Mouse (Mus musculus): ENCODE results near the gene Lama5. TPM values are rescaled to one million over a fixed set of nuclear protein-coding genes. Genes with fewer than 3 reads are reported as not detected.
A peak's percentile ranks its signal among the peaks of the same experiment; 100 is the strongest.
"Not testable (repeated sequence)": the region's sequence is repeated elsewhere in the genome, so short reads cannot be mapped to it uniquely, and the experiment has no call there.

Gene Lama5
- polyA plus RNA-seq, 1 experiment from 2014 or later, result 57.4 TPM

DNA sequence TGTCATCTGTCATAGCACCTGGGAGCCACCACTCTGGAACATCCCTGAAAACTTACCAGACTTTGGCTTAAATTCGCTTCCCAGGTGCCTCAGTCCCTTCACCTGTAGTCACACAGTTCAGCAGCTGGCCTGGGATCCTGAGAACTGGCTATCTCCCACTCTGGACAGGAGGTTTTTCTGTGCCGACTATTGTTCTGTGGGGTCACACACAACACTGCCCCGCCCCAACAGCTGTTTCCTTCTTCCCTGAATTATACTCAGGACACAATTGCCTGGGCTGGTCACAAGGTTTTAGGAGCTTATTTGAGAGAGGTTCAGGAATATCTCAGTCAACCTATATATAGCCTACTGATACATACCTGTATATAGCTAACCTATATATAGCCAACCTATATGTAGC lies 36.8 kb upstream of the Lama5 start:
- peak overlapping the region; percentile 22; the same call in 1 of the 2 replicates for H3K27ac ChIP-seq (ENCODE audit: low read length)
- peaks cover 37% of the 10 kb centered on the region for H3K36me3 ChIP-seq (ENCODE audit: insufficient read depth, low read length)
- 0 out of 2 replicates have a peak, but pooled peaks have one; percentile 16 for ATAC-seq (ENCODE audit: low FRiP score, low TSS enrichment)
- H3K4me3 ChIP-seq (ENCODE audit: low read length), result no peak overlapping the region
- H3K4me1 ChIP-seq (ENCODE audit: insufficient read depth, low read length), result peaks cover 8% of the 10 kb centered on the region
- H3K27me3 ChIP-seq (ENCODE audit: insufficient read depth, low read length), result no peaks in the 10 kb centered on the region
- WGBS, result 74% methylated on average over 3 of the region's 3 CpGs
- no peak overlapping the region for H3K4me2 ChIP-seq (replicated peaks; ENCODE audit: low read depth, low read length)
- no peak overlapping the region for H3K9ac ChIP-seq (replicated peaks; ENCODE audit: low read length)
- no peaks in the 10 kb centered on the region for H3K9me3 ChIP-seq (ENCODE audit: low read length)

DNA sequence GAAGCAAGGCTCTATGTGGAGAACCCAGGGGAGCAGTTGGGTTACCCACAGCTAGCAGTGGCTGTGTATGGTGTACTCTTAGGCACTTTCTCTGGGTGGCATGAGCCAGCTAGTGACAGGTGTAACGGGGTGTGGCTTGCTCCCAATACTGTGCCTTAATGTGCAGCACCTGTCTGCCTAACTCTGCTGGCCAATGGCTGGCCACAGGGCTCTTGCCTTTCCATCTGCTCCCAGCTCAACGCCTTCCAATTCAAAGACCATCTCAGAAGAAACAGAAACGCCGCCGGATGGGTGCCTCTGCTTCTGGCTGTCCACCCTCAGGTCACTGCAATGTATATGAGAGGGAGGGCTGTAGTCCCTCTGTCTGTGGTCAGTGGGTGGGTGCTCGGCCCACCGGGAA lies 36.2 kb upstream of the Lama5 start:
- H3K27me3 ChIP-seq (ENCODE audit: insufficient read depth, low read length), result no peaks in the 10 kb centered on the region
- no peak overlapping the region for H3K4me2 ChIP-seq (replicated peaks; ENCODE audit: low read depth, low read length)
- H3K36me3 ChIP-seq (ENCODE audit: insufficient read depth, low read length), result peaks cover 37% of the 10 kb centered on the region
- H3K4me1 ChIP-seq (ENCODE audit: insufficient read depth, low read length), result peaks cover 8% of the 10 kb centered on the region
- H3K9ac ChIP-seq (replicated peaks; ENCODE audit: low read length), result no peak overlapping the region
- no peak overlapping the region for H3K4me3 ChIP-seq (ENCODE audit: low read length)
- no peaks in the 10 kb centered on the region for H3K9me3 ChIP-seq (ENCODE audit: low read length)
- peak overlapping the region; percentile 19; the same call in 1 of the 2 replicates for H3K27ac ChIP-seq (ENCODE audit: low read length)
- no peak for ATAC-seq (ENCODE audit: low FRiP score, low TSS enrichment)
- WGBS, result 89% methylated on average over 7 of the region's 7 CpGs

DNA sequence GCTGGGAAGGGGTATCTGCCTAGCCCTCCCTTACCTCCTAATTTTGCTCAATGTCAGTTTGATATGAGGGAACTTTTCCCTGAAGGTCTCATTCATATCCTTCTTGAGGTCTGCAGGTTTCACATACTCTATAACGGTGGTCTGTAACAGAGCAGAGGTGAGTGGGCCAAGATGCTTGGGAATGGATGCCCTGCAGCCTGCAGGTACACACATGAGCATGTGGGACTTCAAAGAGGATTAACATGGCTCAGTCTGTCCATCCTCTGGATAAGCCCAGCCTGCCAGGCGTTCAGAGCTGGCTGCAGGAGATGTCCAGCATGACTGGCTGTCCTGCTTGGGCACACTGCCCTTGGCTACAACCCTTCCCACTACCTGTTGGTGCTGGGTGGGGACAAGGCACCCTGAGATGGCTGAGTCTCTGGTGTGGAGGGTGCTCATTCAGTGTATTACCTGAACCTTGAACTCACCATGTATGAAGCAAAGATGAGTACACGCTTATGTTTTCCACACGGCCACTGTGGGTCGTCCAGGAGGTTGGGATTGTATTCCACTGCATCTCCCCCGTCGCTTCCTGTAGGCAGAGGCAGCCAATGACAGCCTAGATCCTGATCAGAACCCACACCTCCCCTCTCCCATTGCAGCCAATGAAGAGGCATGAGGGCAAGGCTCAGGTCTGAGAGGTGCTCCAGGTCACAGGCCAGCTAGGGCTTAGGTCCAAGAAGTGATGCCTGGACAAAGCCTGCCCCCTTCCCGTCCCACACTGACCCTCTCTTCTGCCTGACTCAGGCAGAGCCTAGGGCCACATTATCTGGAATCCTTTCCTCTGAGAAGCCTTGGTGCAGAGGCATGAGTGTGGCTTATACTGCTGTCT lies 35.2 kb upstream of the Lama5 start:
- H3K4me2 ChIP-seq (replicated peaks; ENCODE audit: low read depth, low read length), result no peak overlapping the region

DNA sequence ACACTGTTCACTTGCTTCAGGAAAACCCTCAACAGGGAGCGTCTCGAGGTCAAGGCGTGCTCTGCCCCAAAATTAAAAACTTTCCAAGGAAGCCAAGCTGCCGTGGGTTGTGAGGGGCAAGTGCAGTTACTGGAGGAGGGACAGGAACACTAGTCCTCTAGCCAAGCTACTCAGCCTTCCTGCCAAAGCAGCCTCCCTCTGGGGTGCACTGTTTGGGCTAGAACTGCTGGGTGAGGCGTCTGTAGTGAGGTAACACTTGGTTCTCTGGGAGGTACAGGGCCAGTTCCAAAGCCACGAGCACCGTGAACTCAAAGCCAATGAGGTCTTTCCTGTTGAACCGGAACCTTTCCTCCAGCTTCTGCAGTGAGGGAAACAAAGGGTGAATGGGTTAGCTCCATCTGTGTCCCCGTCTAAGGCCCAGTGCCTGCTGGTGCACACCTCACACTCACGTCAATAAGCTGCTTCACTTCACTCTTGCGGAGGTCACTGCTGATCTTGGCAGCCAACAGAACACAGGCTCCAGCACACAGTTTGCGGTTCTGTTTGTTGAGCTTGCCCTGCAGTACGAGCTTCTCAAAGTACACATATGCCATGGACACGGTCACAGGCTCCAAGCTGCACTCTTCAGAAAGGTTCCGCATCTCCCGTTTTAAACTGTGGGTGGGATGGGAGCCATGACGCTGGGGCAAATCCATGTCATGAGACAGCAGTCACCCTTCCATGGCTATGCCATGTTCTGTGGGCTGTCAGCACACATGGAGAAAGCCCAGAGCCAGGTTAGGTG lies 34.4 kb upstream of the Lama5 start:
- not testable (repeated sequence) for H3K9ac ChIP-seq (replicated peaks; ENCODE audit: low read length); H3K4me3 ChIP-seq (ENCODE audit: low read length); ATAC-seq (ENCODE audit: low FRiP score, low TSS enrichment); H3K9me3 ChIP-seq (ENCODE audit: low read length); H3K27me3 ChIP-seq (ENCODE audit: insufficient read depth, low read length); H3K4me2 ChIP-seq (replicated peaks; ENCODE audit: low read depth, low read length); H3K27ac ChIP-seq (ENCODE audit: low read length)
- peaks cover 37% of the 10 kb centered on the region for H3K36me3 ChIP-seq (ENCODE audit: insufficient read depth, low read length)
- 69% methylated on average over 17 of the region's 17 CpGs for WGBS
- peaks cover 18% of the 10 kb centered on the region for H3K4me1 ChIP-seq (ENCODE audit: insufficient read depth, low read length)

More for the DNA sequence above, 35.2 kb upstream of the Lama5 start:
- no peak overlapping the region for H3K27ac ChIP-seq (ENCODE audit: low read length)
- H3K27me3 ChIP-seq (ENCODE audit: insufficient read depth, low read length), result no peaks in the 10 kb centered on the region
- no peak overlapping the region for H3K9ac ChIP-seq (replicated peaks; ENCODE audit: low read length)
- H3K4me3 ChIP-seq (ENCODE audit: low read length), result no peak overlapping the region
- peaks cover 16% of the 10 kb centered on the region for H3K4me1 ChIP-seq (ENCODE audit: insufficient read depth, low read length)
- H3K9me3 ChIP-seq (ENCODE audit: low read length), result no peaks in the 10 kb centered on the region
- ATAC-seq (ENCODE audit: low FRiP score, low TSS enrichment), result no peak
- H3K36me3 ChIP-seq (ENCODE audit: insufficient read depth, low read length), result peaks cover 37% of the 10 kb centered on the region
- WGBS, result 59% methylated on average over 8 of the region's 8 CpGs

DNA sequence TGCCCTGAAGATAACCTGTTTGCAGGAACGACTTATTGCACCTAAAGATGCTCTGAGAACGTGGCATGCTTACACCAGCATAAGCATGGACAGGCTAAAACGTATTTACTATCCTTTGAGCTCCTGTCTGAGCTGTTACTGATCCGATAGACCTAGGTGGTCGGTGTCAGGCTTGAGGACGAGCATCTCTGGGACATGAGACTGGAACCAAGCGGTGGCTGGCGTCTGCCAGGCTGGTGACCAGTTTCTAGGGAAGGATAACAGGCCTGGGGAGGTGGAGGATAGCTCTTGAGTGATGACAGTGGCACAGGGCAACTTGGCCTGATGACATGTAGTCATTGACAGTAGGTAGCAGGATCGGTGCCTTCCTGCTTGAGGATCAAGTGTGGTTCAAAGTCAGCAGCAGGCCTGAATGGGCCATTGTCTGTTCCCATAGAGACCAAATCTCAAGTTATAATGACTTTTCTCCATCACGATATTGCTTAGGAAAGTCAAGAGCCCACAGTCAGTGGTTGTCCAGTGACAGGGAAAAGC lies 33.4 kb upstream of the Lama5 start:
- not testable (repeated sequence) for ATAC-seq (ENCODE audit: low FRiP score, low TSS enrichment); H3K9ac ChIP-seq (replicated peaks; ENCODE audit: low read length); H3K9me3 ChIP-seq (ENCODE audit: low read length); H3K27ac ChIP-seq (ENCODE audit: low read length); H3K27me3 ChIP-seq (ENCODE audit: insufficient read depth, low read length); H3K4me2 ChIP-seq (replicated peaks; ENCODE audit: low read depth, low read length); H3K4me3 ChIP-seq (ENCODE audit: low read length)
- peaks cover 35% of the 10 kb centered on the region for H3K36me3 ChIP-seq (ENCODE audit: insufficient read depth, low read length)
- 80% methylated on average over 10 of the region's 10 CpGs for WGBS
- peaks cover 18% of the 10 kb centered on the region for H3K4me1 ChIP-seq (ENCODE audit: insufficient read depth, low read length)

DNA sequence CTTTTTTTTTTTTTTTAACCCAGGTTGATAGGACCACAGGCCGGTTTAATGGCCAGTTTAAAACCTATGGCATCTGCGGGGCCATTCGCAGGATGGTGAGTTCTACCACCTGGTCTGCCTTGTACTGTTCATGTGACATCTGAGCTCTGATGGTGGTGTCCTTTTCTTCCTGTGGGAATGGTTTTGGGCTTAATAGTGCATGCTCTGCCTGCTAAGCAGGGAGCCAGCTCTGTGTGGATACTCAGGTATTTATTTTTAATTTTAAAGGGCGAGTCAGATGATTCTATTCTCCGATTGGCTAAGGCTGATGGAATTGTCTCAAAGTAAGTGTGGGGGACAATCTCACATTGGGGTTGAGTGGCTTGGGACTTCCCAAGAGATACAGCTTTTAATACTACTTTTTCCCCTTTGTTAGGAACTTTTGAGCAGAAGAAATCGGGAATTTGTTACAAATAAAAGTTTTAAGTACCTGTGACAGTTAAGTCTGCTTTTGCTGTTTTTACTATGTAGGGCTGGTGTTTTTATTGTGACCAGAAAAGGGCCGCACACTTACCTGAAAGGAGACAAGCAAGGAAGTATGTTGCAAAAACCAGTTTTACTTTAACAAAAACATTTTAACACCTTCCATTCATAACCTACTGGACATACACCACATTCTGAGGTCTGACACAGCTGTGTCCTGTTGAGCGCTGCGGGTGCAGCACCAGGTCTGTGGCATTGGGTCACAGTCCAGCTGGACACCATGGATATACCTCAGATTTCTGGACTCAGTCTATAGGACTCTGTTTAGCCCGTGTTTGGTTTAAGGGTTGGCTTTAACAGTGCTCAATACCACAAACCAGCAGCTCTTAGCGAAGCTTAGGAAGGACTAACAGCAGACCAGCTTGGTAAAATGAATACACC lies 32.6 kb upstream of the Lama5 start:
- ATAC-seq (ENCODE audit: low FRiP score, low TSS enrichment), result no peak
- WGBS, result 51% methylated on average over 11 of the region's 11 CpGs
- Histone ChIP-seq H3K9ac (replicated peaks; ENCODE audit: low read length) (peak overlapping the region; percentile 94), H3K36me3 (ENCODE audit: insufficient read depth, low read length) (peaks cover 33% of the 10 kb centered on the region), H3K4me1 (ENCODE audit: insufficient read depth, low read length) (peaks cover 18% of the 10 kb centered on the region), H3K27me3 (ENCODE audit: insufficient read depth, low read length) (no peaks in the 10 kb centered on the region), H3K4me3 (ENCODE audit: low read length) (peak overlapping the region; percentile 96), H3K27ac (ENCODE audit: low read length) (peak overlapping the region; percentile 91), H3K9me3 (ENCODE audit: low read length) (no peaks in the 10 kb centered on the region), H3K4me2 (replicated peaks; ENCODE audit: low read depth, low read length) (peak overlapping the region; percentile 93)

DNA sequence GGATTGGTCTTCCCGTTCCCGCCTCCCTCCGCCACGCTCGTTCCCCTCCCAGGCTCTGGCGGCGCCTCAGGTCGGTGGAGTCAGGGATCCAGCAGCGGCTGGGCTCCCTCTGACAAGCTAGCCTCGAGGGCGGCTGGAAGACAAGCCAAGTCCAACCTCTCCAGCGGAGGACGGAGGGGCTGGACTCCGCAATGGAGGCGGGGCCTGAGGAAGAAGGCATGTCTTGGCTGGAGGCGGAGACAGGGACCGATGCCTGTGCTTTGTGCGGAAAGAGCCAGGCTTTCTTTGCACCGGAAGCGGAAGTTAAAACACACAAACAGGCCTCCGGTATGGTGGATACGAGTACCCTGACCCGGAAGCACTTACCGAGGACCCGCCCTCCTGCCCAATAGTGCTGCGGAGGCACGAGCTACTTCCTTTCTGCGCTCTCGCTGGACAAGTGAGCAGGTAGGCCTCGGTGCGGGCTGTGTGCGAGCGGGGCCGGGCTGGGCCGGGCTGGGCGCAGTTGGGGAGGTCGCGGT lies 31.4 kb upstream of the Lama5 start, which contains the start of gene Rps21:
TSS of gene Rps21 (plus strand) at position 377 of the 521 bp plus-strand sequence.
- Histone ChIP-seq H3K9ac (replicated peaks; ENCODE audit: low read length) (peak within 1 kb of the TSS; percentile 94), H3K9me3 (ENCODE audit: low read length) (no peaks in the 10 kb centered on the region), H3K36me3 (ENCODE audit: insufficient read depth, low read length) (peaks cover 26% of the 10 kb centered on the region), H3K27me3 (ENCODE audit: insufficient read depth, low read length) (no peaks in the 10 kb centered on the region), H3K4me3 (ENCODE audit: low read length) (peak within 1 kb of the TSS; percentile 96), H3K27ac (ENCODE audit: low read length) (peak within 1 kb of the TSS; percentile 98), H3K4me2 (replicated peaks; ENCODE audit: low read depth, low read length) (peak within 1 kb of the TSS; percentile 93), H3K4me1 (ENCODE audit: insufficient read depth, low read length) (peaks cover 18% of the 10 kb centered on the region)
- peak; percentile 98 for ATAC-seq (ENCODE audit: low FRiP score, low TSS enrichment)
- WGBS, result under 1% methylated on average over 37 of the region's 38 CpGs

DNA sequence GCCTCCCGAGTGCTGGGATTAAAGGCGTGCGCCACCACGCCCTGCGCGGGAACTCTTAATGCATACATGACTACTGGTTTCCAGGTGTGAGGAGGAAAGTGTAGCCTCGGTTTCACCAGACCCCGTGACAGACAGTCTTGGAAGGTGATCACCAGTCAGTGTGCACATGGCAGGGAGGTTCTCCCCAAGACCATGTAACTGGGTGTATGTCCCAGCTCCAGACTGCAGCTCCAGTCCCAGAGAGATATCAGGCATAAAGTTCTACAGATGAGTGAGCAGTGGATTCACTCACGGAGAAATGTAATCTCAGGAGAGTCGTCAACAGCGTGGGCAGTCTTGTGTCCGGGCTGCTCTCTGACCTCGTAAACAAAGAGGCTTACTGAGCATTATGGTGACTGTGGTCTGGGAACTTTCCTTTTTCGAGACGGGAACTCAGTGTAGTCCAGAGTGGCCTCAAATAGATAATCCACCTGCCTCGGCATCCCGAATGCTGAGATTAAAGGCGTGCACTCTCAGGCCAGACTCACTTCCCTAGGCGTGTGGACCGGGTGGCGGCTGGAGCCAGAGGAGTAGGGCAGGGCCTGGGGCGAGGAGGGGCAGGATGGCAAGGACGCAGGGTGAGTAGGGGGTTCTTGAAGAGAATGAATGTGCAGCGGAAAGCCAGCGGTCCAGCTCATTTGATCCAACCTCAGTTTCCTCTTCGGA lies 30.8 kb upstream of the Lama5 start:
- peak overlapping the region; percentile 91 for H3K4me2 ChIP-seq (replicated peaks; ENCODE audit: low read depth, low read length)
- H3K4me3 ChIP-seq (ENCODE audit: low read length), result peak overlapping the region; percentile 96
- whole genome bisulfite sequencing, result 23% methylated on average over 26 of the region's 26 CpGs

More for the DNA sequence above, 30.8 kb upstream of the Lama5 start:
- ATAC-seq (ENCODE audit: low FRiP score, low TSS enrichment), result peak; percentile 75
- Histone ChIP-seq H3K4me1 (ENCODE audit: insufficient read depth, low read length) (peaks cover 18% of the 10 kb centered on the region), H3K36me3 (ENCODE audit: insufficient read depth, low read length) (peaks cover 21% of the 10 kb centered on the region; the same call in 1 of the 2 replicates), H3K9me3 (ENCODE audit: low read length) (no peaks in the 10 kb centered on the region), H3K27me3 (ENCODE audit: insufficient read depth, low read length) (no peaks in the 10 kb centered on the region), H3K27ac (ENCODE audit: low read length) (peak overlapping the region; percentile 98), H3K9ac (replicated peaks; ENCODE audit: low read length) (peak overlapping the region; percentile 83)
